Mouse (Mus musculus) ES-E14 (cell line): Measurements from ENCODE around the gene Mrps5.

Experiments used
- CHD2 ChIP-seq: IDR thresholded peaks from 2 replicates; pipeline ENCODE4 v1.6.1; 2014; ENCODE audit warnings: mild to moderate bottlenecking, low read depth, low read length, inconsistent platforms
- HCFC1 ChIP-seq: IDR thresholded peaks from 2 replicates; pipeline ENCODE4 v1.6.1; 2012; ENCODE audit warnings: low read length, inconsistent platforms, borderline replicate concordance; ENCODE audit not compliant: insufficient read depth
- MAFK ChIP-seq: IDR thresholded peaks from 2 replicates; pipeline ENCODE4 v1.6.1; 2014; ENCODE audit warnings: mild to moderate bottlenecking, low read depth, low read length, inconsistent platforms; ENCODE audit not compliant: insufficient read depth
- ZC3H11A ChIP-seq: IDR thresholded peaks from 2 replicates; pipeline ENCODE4 v1.6.1; 2012; ENCODE audit warnings: low read depth, mild to moderate bottlenecking, inconsistent platforms, low read length, borderline replicate concordance
- ZNF384 ChIP-seq: IDR thresholded peaks from 2 replicates; pipeline ENCODE4 v1.6.1; 2012; ENCODE audit warnings: low read depth, low read length, inconsistent platforms

GRCm38 (mm10) chr2:127612288-127612687 lies 25.3 kb downstream of the Mrps5 start:
- TF ChIP-seq CHD2 (no peak), ZNF384 (no peak), ZC3H11A (no peak), MAFK (no peak), HCFC1 (no peak)
